Mouse (Mus musculus): ENCODE measurements around the gene Klhl23. TPM values are rescaled to one million over a fixed set of nuclear protein-coding genes. Genes with fewer than 3 reads are reported as not detected.
A peak's percentile ranks its signal among the peaks of the same experiment; 100 is the strongest.

Klhl23 gene
- polyA plus RNA-seq, 1 experiment from 2014 or later = 85.9 TPM

DNA sequence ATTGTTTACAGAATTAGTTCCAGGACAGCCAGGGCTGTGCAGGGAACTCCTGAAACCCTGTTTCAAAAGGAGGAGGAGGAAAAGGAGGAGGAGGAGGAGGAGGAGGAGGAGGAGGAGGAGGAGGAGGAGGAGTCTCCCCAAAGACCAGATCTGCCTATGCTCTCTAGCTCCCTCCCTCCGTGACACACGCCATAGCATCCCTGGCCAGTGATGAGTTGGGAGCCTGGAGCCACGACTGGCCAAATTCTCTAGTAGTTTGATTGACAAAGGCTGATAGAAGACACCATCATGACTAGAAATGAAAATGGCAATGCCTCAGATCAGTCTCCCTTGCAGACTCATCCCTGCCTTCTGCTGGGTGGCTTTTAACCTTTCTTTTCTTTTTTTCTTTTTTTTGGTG lies 16.3 kb downstream of the Klhl23 start:
- no peak for DNase-seq
- Histone ChIP-seq H3K27me3 (ENCODE audit: control insufficient read depth, insufficient read depth, low read length) (no peaks in the 10 kb centered on the region), H3K36me3 (ENCODE audit: control insufficient read depth, insufficient read depth, low read length) (peaks cover 37% of the 10 kb centered on the region), H3K4me3 (replicated peaks; ENCODE audit: low read depth, low read length) (no peak overlapping the region), H3K27ac (replicated peaks; ENCODE audit: low read depth, low read length) (no peak overlapping the region), H3K9ac (replicated peaks; ENCODE audit: low read length) (no peak overlapping the region), H3K4me1 (ENCODE audit: control insufficient read depth, insufficient read depth, low read length) (no peaks in the 10 kb centered on the region), H3K4me2 (ENCODE audit: low read length) (no peak overlapping the region), H3K9me3 (ENCODE audit: control insufficient read depth, low read length) (no peaks in the 10 kb centered on the region)
- no peak for ATAC-seq (ENCODE audit: low FRiP score, low TSS enrichment)
- 21% methylated on average over 3 of the region's 3 CpGs for WGBS

DNA sequence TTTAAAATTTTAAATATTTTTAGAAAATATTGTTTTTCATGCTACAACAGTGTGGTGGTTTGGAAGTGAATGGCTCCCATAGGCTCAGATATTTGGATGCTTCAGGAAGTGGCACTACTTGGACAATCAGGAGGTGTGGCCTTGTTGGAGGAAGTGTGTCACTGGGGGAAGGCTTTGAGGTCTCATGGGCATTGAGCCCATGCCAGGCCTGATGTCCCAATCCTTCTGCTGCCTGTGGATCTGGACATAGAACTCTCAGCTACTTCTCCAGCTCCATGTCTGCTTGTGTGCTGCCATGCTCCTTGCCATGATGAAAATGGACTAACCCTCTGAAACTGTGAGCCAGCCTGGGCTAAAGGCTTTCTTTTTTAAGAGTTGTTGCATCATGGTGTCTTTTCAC lies 17.0 kb downstream of the Klhl23 start:
- Histone ChIP-seq H3K9ac (replicated peaks; ENCODE audit: low read length) (no peak overlapping the region), H3K27ac (replicated peaks; ENCODE audit: low read depth, low read length) (no peak overlapping the region), H3K27me3 (ENCODE audit: control insufficient read depth, insufficient read depth, low read length) (no peaks in the 10 kb centered on the region), H3K4me1 (ENCODE audit: control insufficient read depth, insufficient read depth, low read length) (no peaks in the 10 kb centered on the region), H3K9me3 (ENCODE audit: control insufficient read depth, low read length) (no peaks in the 10 kb centered on the region), H3K36me3 (ENCODE audit: control insufficient read depth, insufficient read depth, low read length) (peaks cover 29% of the 10 kb centered on the region), H3K4me2 (ENCODE audit: low read length) (no peak overlapping the region), H3K4me3 (replicated peaks; ENCODE audit: low read depth, low read length) (no peak overlapping the region)
- DNase-seq = no peak
- ATAC-seq (ENCODE audit: low FRiP score, low TSS enrichment) = no peak

DNA sequence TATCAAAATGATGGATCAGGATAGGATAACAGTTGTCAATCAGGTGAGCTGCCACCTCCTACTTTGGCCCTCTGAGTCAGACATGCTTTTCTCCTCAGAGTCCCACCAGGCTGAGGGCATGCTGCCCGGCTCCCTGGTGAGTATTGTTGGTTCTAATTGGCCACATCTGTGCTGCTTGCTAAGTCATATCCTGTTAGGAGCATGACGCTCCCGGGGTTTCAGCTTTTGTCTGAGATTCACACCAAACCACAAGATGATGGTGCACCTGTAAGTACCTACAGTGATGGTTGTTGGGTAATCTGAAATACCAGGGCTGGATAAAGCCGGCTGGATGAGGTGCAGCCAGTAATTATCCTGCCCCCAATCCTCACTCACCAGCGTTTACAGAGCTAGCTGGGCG lies 18.5 kb downstream of the Klhl23 start:
- no peaks in the 10 kb centered on the region for H3K9me3 ChIP-seq (ENCODE audit: control insufficient read depth, low read length)
- H3K4me2 ChIP-seq (ENCODE audit: low read length) = no peak overlapping the region
- H3K4me1 ChIP-seq (ENCODE audit: control insufficient read depth, insufficient read depth, low read length) = no peaks in the 10 kb centered on the region
- no peak for ATAC-seq (ENCODE audit: low FRiP score, low TSS enrichment)
- H3K36me3 ChIP-seq (ENCODE audit: control insufficient read depth, insufficient read depth, low read length) = peaks cover 14% of the 10 kb centered on the region
- H3K27me3 ChIP-seq (ENCODE audit: control insufficient read depth, insufficient read depth, low read length) = no peaks in the 10 kb centered on the region
- no peak overlapping the region for H3K4me3 ChIP-seq (replicated peaks; ENCODE audit: low read depth, low read length)
- no peak overlapping the region for H3K27ac ChIP-seq (replicated peaks; ENCODE audit: low read depth, low read length)
- H3K9ac ChIP-seq (replicated peaks; ENCODE audit: low read length) = no peak overlapping the region
- DNase-seq = peak; percentile 49
- 27% methylated on average over 6 of the region's 6 CpGs for WGBS

DNA sequence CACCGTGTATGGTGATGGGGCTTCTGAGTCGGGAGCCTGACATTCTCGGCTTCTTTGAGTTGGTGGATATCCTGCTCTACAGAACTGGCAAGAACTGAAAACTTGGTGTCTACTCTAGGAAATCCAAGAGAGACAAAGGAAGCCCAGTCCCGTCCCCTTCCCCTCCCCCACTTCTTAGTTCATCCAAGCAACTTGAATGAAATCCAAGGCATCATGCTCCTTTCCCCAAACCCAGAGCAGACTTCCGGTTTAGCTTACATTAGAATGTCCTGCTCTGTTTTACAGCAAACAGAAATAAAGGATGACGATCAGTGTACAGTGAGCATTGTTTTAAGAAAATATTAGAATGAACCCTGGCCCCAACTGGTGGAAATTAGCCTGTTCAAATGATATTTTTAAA lies 27.5 kb downstream of the Klhl23 start:
- Histone ChIP-seq H3K4me1 (ENCODE audit: control insufficient read depth, insufficient read depth, low read length) (no peaks in the 10 kb centered on the region), H3K9me3 (ENCODE audit: control insufficient read depth, low read length) (no peaks in the 10 kb centered on the region), H3K36me3 (ENCODE audit: control insufficient read depth, insufficient read depth, low read length) (no peaks in the 10 kb centered on the region), H3K4me3 (replicated peaks; ENCODE audit: low read depth, low read length) (no peak overlapping the region), H3K27ac (replicated peaks; ENCODE audit: low read depth, low read length) (no peak overlapping the region), H3K27me3 (ENCODE audit: control insufficient read depth, insufficient read depth, low read length) (no peaks in the 10 kb centered on the region), H3K4me2 (ENCODE audit: low read length) (no peak overlapping the region), H3K9ac (replicated peaks; ENCODE audit: low read length) (no peak overlapping the region)
- DNase-seq (peak; percentile 33), ATAC-seq (ENCODE audit: low FRiP score, low TSS enrichment) (no peak)
- WGBS = 72% methylated on average over 6 of the region's 6 CpGs

DNA sequence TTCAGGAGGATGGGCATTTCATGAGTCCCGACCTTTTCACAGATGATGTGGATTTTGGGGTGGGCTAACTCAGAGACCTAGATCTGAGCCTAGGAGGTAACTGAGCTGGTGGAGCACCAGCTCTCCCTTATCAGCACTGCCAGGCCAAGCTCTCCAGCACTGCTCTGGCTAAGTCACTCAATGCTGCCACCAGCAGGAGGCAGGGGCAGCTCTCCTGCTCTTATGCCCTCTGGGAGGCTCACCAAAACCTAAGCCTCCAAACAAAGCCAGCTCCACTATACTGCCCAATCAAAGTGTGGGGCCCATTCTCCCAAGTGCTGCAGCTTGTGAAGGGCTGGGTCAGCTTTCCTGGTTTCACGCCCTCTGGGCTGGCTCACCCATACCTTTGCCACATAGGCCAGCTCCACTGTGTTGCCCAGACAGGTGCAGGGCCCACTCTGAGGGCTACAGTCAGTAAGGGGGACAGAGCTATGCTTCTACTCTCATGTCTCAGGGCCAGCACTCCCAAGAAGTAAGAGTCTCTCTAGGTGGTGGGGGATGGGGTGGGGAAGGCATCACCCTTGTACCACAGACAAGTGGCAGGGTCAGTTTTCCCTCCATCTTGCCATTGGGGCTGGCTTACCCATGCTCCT lies 29.8 kb downstream of the Klhl23 start:
- 59% methylated on average over 2 of the region's 2 CpGs for WGBS
- H3K9me3 ChIP-seq (ENCODE audit: control insufficient read depth, low read length) = no peaks in the 10 kb centered on the region
- ATAC-seq (ENCODE audit: low FRiP score, low TSS enrichment) (no peak), DNase-seq (no peak)
- H3K36me3 ChIP-seq (ENCODE audit: control insufficient read depth, insufficient read depth, low read length) = no peaks in the 10 kb centered on the region
- no peaks in the 10 kb centered on the region for H3K27me3 ChIP-seq (ENCODE audit: control insufficient read depth, insufficient read depth, low read length)
- H3K4me1 ChIP-seq (ENCODE audit: control insufficient read depth, insufficient read depth, low read length) = no peaks in the 10 kb centered on the region
- no peak overlapping the region for H3K4me3 ChIP-seq (replicated peaks; ENCODE audit: low read depth, low read length)
- no peak overlapping the region for H3K9ac ChIP-seq (replicated peaks; ENCODE audit: low read length)
- no peak overlapping the region for H3K27ac ChIP-seq (replicated peaks; ENCODE audit: low read depth, low read length)
- no peak overlapping the region for H3K4me2 ChIP-seq (ENCODE audit: low read length)

DNA sequence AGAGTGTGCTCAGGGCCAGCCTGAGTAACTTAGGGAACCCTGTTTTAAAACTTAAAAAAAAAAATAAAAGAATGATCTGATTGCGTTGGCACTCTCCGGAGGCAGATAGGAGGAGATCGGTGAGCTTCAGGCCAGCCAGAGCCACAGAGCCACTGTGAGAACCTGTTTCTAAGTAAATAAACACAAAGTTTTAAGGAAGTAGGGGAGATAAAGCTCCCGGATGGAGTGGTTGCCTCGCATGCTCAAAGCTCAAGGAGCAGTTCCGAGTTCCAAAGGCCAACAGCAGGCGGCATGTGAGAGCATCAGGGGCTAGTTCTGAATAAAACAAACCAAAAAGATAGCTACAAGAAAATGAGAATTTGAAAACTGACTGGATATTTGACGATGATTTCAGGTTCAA lies 34.6 kb downstream of the Klhl23 start:
- no peak overlapping the region for H3K9ac ChIP-seq (replicated peaks; ENCODE audit: low read length)
- H3K27me3 ChIP-seq (ENCODE audit: control insufficient read depth, insufficient read depth, low read length) = no peaks in the 10 kb centered on the region
- peaks cover 2% of the 10 kb centered on the region; the same call in 1 of the 2 replicates for H3K4me1 ChIP-seq (ENCODE audit: control insufficient read depth, insufficient read depth, low read length)
- ATAC-seq (ENCODE audit: low FRiP score, low TSS enrichment) (no peak), DNase-seq (no peak)
- H3K36me3 ChIP-seq (ENCODE audit: control insufficient read depth, insufficient read depth, low read length) = no peaks in the 10 kb centered on the region
- H3K4me2 ChIP-seq (ENCODE audit: low read length) = no peak overlapping the region
- no peaks in the 10 kb centered on the region for H3K9me3 ChIP-seq (ENCODE audit: control insufficient read depth, low read length)
- no peak overlapping the region for H3K4me3 ChIP-seq (replicated peaks; ENCODE audit: low read depth, low read length)
- no peak overlapping the region for H3K27ac ChIP-seq (replicated peaks; ENCODE audit: low read depth, low read length)
- 75% methylated on average over 8 of the region's 8 CpGs for WGBS

DNA sequence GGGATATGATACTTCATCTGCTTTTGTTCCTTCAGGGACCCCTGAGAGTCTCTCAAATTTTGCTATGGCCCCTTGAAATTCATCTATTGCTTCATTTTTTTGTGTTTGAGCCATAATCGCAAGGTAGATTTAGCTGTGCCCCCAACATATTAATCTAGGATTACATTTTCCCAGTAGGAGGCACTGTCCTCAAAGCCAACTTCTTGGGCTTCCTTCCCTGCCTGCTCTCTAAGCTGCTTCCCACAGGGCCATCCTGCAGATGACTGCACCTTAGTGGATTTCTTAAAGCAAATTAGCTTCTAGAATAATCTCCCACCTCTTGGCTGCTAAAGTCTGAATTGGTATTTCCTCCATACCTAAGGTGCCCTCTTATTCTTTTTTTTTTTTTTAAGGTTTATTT lies 36.1 kb downstream of the Klhl23 start:
- H3K27me3 ChIP-seq (ENCODE audit: control insufficient read depth, insufficient read depth, low read length) = no peaks in the 10 kb centered on the region
- no peaks in the 10 kb centered on the region for H3K9me3 ChIP-seq (ENCODE audit: control insufficient read depth, low read length)
- DNase-seq (peak; percentile 24), ATAC-seq (ENCODE audit: low FRiP score, low TSS enrichment) (no peak)
- no peak overlapping the region for H3K4me3 ChIP-seq (replicated peaks; ENCODE audit: low read depth, low read length)
- H3K9ac ChIP-seq (replicated peaks; ENCODE audit: low read length) = no peak overlapping the region
- H3K27ac ChIP-seq (replicated peaks; ENCODE audit: low read depth, low read length) = no peak overlapping the region
- no peak overlapping the region for H3K4me2 ChIP-seq (ENCODE audit: low read length)
- H3K36me3 ChIP-seq (ENCODE audit: control insufficient read depth, insufficient read depth, low read length) = no peaks in the 10 kb centered on the region
- H3K4me1 ChIP-seq (ENCODE audit: control insufficient read depth, insufficient read depth, low read length) = peaks cover 9% of the 10 kb centered on the region; the same call in 1 of the 2 replicates
- WGBS = 70% methylated on average over 1 of the region's 1 CpGs

DNA sequence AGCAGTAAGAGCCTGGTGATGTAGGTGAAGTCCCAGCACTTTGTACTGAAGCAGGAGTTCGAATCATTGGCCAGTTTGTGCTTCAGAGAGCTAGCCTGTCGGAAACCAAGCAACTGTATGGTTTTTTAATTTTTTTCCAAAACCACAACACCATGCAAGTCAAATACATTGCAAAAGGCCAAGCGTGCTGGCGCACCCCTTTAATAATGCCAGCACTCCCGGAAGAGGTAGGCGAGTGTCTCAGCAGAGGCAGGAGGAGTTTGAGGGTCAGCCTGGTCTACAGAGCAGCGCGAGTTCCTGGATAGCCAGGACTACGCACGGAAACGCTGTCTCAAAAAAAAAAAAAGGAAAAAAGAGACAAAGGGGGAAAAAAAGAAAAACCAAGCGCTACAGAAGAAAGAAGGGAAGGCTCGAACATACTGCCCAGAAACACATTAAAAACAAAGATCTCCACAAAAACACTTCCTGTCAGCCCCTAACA lies 39.3 kb downstream of the Klhl23 start:
- Histone ChIP-seq H3K36me3 (ENCODE audit: control insufficient read depth, insufficient read depth, low read length) (0 out of 2 replicates have a peak, but pooled peaks cover 3% of the 10 kb centered on the region), H3K9ac (replicated peaks; ENCODE audit: low read length) (peak overlapping the region; percentile 99), H3K4me2 (ENCODE audit: low read length) (peak overlapping the region; percentile 92), H3K27ac (replicated peaks; ENCODE audit: low read depth, low read length) (peak overlapping the region; percentile 88), H3K9me3 (ENCODE audit: control insufficient read depth, low read length) (no peaks in the 10 kb centered on the region), H3K4me1 (ENCODE audit: control insufficient read depth, insufficient read depth, low read length) (peaks cover 17% of the 10 kb centered on the region; the same call in 1 of the 2 replicates), H3K27me3 (ENCODE audit: control insufficient read depth, insufficient read depth, low read length) (no peaks in the 10 kb centered on the region), H3K4me3 (replicated peaks; ENCODE audit: low read depth, low read length) (peak overlapping the region; percentile 100)
- WGBS = 12% methylated on average over 13 of the region's 13 CpGs
- peak; percentile 70; the same call in 1 of the 2 replicates for ATAC-seq (ENCODE audit: low FRiP score, low TSS enrichment)
- DNase-seq = no peak

DNA sequence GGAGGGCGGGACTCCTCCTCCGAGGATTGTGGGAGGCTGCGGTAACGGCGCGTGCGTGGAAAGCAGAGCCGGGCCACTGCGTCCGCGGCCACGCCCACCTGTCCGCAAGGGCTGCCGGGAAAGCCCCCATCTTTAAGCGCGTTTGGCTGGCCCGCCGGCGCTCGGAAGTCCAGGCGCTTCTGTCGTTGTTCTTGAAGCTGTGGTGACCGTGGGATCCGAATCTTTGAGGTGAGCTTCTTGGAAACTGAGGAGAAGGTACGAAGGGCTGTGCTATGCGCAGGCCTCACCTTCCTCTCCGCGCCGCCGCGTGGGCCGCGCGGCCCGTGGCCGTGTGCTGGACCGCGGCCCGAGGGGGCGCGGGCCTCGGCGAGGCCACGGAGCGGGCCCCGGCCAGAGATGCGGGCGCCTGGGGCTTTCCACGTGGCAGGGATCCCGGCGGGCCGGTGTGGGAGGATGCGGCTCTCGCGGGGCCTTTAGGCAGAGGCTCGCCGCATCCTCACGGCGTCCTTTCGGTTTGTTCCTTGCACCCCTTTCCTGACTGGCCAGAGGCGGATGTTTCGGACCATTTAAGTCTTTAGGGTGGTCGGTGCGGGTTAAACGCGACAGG lies 39.8 kb downstream of the Klhl23 start, which contains the start of gene Ssb:
Ssb (plus strand) TSS at position 78 of the 607 bp plus-strand sequence.
- no peaks in the 10 kb centered on the region for H3K9me3 ChIP-seq (ENCODE audit: control insufficient read depth, low read length)
- peak within 1 kb of the TSS; percentile 100 for H3K4me3 ChIP-seq (replicated peaks; ENCODE audit: low read depth, low read length)
- peak; percentile 97 for DNase-seq
- H3K4me2 ChIP-seq (ENCODE audit: low read length) = peak within 1 kb of the TSS; percentile 92
- peaks cover 9% of the 10 kb centered on the region for H3K36me3 ChIP-seq (ENCODE audit: control insufficient read depth, insufficient read depth, low read length)
- H3K27ac ChIP-seq (replicated peaks; ENCODE audit: low read depth, low read length) = peak within 1 kb of the TSS; percentile 88
- H3K9ac ChIP-seq (replicated peaks; ENCODE audit: low read length) = peak within 1 kb of the TSS; percentile 99
- peak; percentile 98 for ATAC-seq (ENCODE audit: low FRiP score, low TSS enrichment)
- peaks cover 17% of the 10 kb centered on the region; the same call in 1 of the 2 replicates for H3K4me1 ChIP-seq (ENCODE audit: control insufficient read depth, insufficient read depth, low read length)
- under 1% methylated on average over 66 of the region's 66 CpGs for WGBS
- no peaks in the 10 kb centered on the region for H3K27me3 ChIP-seq (ENCODE audit: control insufficient read depth, insufficient read depth, low read length)

All from midbrain, embryonic 14.5 days (tissue).